Mouse (Mus musculus): ENCODE data around the gene Gpkow.
A peak's percentile ranks its signal among the peaks of the same experiment; 100 is the strongest.

Gene Gpkow

DNA sequence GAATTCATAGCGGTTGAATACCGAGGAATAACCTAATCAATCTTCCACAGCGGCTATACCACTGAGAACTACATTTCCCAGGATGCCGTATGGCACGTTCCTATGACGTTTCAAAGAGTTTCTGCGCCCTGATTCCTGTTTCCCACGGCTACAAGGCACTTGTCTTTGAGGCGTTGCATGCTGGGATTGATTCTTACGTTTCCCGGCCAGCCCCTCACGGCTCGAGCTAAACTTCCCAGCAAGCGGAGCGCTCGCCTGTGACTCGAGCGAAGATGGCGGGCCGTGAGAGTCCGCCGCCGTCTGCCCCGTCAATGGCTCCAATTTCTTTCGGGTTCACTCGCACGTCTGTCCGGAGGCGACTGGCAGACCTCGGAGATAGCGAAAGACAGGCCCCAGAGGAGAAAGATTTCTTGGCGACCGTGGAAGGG, at the start of gene Gpkow:
Gene Gpkow (plus strand): TSS at position 178 of the 428 bp plus-strand sequence.
- DNase-seq (ENCODE audit: low spot score in 2 of 2): peak; percentile 53 to 66

DNA sequence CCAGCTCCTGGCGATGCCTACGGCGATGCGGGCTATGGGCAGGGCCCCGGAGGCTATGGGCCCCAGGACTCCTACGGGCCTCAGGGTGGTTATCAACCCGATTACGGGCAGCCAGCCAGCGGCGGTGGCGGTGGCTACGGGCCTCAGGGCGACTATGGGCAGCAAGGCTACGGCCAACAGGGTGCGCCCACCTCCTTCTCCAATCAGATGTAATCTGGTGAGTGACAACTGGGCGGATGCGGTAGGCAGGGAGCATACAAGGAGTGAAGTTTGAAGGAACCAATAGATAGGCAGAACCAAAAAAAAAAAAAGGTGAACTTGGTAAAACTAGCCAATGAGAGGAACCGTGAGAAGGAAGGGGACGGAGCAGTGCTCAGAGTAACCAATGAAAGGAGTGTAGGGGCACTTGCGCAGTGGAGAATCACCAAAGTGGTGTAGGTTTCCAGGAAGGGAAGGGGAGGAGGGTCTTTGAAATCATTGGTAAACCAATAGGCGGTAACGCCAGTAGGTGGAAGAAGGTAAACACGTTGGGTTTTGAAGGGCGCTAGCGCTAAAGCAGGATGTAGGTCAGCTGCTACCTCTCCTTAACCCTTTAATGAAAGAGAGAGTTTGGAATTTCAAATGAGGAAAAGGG, 48.1 kb upstream of the Gpkow start:
- peak; percentile 64 to 71 for DNase-seq (ENCODE audit: low spot score in 2 of 2)

DNA sequence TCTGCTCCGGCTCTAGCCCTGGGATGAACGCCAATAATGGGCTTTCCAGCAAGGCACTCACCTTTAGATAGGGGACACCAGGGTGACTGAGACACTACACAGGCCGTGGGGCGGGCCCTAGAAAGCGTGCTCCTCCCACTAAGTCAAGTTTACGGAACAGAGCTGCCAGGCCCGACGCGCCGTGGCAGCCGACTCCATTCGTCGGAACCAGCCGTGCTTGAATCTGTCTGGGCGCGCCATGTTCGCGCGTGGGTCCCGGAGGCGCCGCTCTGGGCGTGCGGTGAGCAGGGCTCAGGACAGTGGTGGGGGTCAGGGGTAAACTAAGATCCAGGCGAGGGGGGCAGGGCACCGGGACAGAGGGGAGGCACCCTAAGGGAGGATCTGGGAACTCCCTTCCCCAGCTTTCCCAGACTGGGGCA, 39.7 kb upstream of the Gpkow start, which contains the start of gene Prickle3:
Gene Prickle3 (plus strand): TSS at position 40 of the 419 bp plus-strand sequence.
- peak; percentile 16 to 43 for DNase-seq (ENCODE audit: low spot score in 2 of 2)

DNA sequence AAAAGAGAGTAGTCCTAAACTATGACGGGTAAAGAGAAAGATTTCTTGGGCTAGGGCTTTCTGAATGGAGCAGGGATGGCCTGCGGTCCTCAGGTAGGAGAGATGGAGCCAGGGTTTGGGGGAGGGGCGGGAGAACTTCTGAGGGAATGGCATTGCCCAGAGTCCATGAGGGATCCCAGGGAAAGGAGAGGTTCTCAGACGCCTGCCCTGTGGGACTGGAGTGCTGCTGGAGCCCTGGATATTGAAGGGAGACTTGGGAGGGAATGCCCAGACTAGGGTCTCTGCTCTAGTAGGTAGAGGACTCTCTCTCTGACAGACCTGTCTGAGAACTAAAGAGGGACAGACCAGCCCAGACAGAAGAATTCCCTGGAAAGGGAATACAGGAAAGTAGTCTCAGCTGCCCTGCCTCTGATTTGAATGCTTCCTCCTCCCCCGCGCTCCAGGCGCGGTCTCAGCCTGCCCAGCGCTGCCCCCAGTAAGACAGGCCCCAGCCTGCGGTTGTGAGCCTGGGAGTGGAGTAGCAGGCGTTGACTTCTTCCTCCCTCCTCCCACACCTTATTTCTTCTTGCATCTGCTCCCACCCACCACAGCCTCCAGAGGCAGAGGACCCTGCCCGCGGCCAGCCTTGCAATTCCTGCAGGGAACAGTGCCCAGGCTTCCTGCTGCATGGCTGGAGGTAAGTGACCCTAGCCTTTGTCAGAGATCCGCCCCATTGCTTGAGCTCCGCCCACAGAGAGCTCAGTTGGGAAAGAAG, 38.7 kb upstream of the Gpkow start:
- DNase-seq (ENCODE audit: low spot score in 2 of 2): no peak

DNA sequence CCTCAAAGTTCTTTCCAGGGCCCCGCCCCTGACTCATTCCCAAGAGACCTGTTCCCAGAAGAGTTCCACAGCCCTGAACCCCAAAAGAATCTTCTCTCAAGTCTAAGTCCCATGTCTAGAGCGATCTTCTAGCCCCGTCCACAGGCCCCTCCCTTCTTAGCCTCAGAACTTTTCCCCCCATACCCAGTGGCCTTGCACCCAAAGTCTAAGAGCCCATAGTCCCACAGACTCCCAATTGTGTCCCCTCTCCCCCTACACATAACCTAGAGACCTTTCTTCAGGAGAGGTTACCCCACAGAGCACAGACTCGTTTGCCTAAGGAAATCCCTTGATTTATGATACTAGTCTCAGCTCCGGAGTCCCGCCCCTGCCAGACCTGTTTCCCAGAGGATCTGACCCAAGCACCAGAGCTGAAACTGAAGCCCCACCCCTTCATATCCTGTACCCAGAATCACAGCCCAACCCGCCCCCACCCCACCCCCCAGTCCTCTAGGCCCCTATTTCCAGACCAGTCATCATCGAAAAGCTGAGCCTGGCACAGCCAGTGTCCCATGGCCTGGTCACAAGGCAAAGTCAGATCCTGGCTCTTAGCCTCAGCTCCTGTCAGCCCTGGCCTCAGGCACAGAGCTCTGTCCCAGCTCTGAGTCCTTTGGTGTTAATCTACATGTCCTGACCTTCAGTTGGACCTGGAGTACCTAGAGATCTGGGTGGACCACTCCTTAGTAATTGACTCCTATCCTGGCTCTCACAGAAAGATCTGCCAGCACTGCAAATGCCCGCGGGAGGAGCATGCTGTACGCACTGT, 37.9 kb upstream of the Gpkow start:
- DNase-seq (ENCODE audit: low spot score in 2 of 2): no peak

DNA sequence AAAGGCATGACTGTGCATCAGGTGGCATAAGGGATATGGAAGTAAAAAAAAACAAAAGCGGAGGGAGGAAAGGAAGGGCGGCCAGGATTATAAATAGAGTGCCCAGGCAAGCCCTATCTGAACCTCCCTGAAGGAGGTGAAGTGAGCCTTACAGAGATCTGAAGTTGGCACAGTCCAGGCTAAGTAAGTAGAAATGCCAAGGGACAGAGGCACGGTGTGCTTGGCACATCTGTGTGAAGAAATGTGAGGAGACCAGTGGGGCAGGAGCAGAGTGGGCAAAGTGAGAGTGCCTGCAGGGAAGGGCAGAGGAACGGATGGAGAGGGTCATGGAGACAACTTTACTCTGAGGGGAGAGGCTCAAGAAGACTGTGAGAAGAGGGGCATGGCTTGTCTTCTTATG, 35.8 kb upstream of the Gpkow start:
- DNase-seq (ENCODE audit: low spot score in 2 of 2): no peak

DNA sequence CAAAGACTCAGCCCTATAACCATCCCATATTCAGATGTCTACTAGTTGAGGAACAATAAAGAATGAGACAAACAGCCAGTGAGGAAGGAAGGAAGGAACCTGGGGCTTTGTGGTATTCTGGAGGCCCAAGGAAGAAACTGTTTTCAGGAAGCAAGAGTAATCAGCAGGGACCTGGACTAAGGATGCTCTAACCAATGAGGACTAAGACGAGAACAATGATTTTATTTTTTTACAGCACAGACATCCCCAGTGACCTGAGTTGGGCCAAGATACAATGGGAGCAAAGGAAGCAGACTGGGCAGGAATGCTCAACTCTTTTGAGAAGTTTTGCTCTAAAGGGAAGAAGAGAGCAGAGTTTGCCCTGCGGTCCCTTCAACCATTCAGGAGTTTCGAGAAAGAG, 34.0 kb upstream of the Gpkow start:
- DNase-seq (ENCODE audit: low spot score in 2 of 2): no peak

DNA sequence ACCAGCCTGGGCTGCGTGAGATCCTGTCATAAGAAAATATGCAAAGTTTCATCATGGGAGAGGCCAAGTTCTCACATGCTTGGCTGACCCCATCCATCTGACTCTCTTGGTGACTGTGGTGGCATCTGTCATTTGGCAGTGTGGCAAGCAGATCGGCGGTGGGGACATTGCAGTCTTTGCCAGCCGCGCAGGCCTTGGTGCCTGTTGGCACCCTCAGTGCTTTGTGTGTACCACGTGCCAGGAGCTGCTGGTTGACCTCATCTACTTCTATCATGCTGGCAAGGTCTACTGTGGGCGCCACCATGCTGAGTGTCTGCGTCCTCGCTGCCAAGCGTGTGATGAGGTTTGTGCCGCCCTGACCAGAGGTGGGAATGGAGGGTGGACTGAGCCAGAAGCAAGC, 32.1 kb upstream of the Gpkow start:
- DNase-seq (ENCODE audit: low spot score in 2 of 2): no peak

DNA sequence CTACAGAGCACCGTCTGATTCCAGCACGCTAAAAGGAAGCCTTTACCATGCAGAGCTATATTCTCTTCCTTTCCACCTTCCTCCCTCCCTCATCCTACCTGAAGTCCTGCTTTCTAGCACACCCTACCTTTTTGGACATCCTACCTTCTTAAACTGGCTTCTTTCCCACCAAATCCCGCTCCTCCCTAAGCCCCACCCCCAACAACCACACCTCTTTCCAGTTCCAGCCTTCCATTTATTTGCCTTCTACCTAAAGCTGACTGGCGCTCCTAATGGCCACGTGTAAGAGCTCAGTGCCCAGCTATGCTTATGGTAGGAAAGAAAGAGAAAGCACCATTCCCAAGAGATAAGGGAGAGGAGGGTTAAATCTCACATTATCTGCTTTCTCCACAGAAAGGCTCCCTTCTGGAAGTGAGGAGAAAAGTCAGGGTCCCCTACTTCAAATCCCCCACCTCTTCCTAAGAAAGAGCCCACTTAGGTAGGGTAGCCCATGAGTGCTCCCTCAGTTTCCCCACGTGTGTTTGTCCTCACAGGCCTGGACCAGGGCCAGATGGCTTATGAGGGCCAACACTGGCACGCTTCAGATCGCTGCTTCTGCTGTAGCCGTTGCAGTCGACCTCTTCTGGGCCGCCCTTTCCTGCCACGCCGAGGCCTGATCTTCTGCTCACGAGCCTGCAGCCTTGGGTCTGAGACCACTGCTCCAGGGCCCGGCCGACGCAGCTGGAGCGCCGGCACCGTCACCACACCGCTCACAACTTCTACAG, 31.0 kb upstream of the Gpkow start:
- no peak for DNase-seq (ENCODE audit: low spot score in 2 of 2)

DNA sequence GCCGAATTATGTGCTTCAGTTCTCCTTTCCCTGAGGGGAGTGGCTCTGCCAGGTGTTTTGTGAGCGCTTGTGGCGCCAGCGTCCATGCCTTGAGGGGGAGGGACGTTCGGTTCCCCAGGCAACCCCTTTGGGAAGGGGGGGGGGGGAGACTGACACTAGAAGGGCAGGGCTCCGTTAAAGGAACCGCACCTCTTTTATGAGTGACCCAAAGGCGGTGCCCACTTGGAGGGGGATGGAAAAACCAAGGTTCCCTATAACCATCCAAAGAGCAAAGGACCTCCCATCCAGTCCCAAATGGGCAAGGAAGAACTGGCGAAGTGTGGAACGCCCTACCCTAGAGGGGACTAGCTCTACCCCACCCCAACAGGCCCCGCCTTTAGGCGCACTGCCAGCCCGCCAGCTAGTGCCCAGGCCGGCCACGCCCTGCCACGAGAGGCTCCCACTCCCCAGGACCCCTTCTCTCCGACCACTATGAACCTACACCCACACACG, 26.5 kb upstream of the Gpkow start:
- DNase-seq (ENCODE audit: low spot score in 2 of 2): peak; percentile 37 to 54

DNA sequence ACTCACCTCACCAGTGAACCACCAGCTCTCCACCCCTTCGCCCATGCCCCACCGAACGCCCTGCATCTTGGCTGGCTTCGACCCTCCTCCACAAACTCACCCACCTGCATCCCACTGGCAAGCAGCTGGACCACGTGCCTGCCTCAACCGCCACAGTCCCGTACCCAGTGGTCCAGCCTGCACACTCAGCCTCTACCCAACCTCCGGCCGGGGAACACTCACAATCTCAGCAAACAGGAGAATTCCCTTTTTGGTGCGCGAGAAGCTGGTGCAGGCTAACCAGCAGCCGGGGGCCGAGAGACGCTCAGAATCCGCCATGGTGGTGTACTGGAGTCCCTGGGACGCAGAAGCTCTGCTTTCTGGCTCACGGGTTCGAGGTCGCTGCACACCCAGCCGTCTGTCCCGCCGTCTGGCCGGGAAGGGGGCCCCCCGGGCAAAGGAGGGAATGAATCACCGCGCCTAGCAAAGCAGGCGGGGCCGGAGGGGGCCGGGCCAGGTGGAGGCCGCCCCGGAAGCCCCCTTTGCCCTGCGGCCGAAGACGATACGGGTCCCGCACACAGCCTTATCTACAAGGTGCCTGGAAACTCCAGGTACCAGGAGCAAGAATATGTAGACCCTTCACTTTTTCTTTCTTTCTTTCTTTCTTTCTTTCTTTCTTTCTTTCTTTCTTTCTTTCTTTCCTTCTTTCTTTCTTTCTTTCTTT, 25.9 kb upstream of the Gpkow start, which contains the start of gene Plp2:
Gene Plp2 (minus strand): TSS at position 470 of the 703 bp plus-strand sequence.
- peak in 1 of 2 experiments; percentile 27 for DNase-seq (ENCODE audit: low spot score in 2 of 2)

DNA sequence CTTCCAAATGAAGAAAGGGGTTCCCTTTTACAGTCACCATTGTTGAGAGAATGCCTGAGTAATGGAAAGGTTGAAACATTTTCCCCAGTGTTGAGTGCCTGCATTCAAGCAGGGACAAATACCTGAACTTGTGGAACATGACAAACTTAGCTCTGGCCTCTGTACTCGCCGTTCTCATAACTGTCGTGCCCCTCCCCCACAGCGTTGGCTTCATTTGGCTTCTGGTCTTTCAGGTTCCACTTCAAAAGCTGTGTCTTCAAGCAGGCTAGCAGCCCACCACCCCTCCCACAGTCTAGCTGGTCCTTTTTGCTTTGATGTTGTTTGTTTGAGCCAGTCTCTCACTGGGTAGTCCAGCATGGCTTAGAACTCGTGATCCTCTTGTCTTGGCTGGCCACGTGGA, 24.2 kb upstream of the Gpkow start:
- DNase-seq (ENCODE audit: low spot score in 2 of 2): no peak

DNA sequence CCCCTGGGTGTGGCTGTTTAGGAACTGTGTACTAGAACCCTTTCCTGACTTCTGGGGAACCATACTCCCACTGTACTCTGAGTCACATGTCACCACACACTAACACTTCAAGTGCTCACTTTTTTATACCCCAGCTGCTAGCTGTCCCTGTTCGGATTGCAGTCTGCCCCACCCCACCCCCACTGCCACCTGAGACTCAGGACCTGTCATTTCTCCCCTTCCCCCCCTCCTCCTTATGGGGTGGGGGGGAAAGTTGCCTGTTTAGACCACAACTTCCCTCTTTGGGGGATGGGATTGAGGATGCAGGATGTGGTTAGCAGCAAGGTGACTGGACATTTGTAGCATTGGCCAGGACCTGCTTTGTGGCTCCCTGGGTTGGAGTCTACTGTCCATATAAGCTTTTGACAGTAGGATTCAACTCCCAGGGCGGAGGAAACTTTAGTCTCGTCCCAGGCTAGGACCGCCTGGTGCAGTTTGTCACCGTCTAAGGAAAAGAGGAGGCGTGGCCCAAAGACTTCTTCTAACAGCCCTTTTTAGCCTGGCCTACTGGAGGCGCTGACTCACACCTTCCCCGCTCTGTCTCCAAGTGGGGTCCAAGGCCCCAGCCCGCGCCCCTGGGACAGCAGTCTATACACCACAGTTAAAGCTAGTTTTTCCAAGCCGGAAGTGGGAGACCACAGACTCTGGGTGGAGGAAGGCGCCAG, 23.2 kb upstream of the Gpkow start:
- DNase-seq (ENCODE audit: low spot score in 2 of 2): no peak

DNA sequence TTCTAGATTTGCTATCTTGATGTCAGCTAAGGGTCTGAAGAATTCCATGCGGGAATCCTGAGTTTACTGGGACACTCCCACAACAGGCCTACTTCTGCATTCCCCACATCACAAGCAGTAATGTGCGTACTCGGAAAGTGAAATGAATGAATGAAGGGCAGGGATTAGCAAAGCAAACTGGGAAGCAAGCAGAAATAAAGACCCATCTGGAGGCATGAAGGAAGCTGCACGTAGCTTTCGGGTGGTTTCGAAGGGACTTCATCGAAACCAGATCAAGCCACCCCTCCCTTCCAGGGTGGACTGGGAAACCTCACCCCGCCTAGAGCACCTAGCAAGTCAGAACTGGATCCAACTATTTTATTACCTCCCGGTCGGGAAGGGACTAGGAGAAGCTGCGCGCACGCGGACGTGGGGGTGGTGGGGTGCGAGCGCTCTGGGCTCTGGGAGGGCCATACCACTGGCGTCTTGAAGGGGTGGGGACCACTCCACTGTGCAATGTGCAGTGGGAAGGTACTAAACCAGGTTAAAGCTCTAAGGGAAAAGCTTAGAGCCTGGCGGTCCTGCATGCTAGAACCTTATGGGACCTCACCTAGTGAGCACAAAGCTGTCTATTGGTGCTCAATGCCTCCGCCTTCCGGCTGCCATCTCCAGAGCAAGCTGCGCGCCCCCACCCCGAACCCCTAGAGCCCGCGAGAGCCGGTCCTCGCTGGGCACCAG, 22.5 kb upstream of the Gpkow start:
- no peak for DNase-seq (ENCODE audit: low spot score in 2 of 2)

DNA sequence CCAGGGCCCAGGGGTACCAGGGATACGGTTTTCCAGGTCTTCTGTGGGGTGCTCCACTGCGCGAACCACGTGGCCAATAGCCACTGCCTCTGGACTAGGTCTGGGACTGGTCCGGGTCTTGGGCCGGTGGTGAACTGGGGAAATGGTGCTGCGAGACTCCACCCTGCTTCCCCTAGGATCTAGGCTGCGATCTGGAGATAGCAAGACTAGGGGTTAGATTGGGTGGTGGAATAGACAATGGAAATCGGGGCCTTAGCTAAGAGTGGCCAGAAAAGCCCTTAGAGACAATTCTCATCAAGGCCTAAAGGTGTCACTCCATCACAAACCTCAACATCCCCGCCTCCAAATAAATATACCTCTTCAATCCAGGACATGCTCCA, 21.9 kb upstream of the Gpkow start:
- no peak for DNase-seq (ENCODE audit: low spot score in 2 of 2)

DNA sequence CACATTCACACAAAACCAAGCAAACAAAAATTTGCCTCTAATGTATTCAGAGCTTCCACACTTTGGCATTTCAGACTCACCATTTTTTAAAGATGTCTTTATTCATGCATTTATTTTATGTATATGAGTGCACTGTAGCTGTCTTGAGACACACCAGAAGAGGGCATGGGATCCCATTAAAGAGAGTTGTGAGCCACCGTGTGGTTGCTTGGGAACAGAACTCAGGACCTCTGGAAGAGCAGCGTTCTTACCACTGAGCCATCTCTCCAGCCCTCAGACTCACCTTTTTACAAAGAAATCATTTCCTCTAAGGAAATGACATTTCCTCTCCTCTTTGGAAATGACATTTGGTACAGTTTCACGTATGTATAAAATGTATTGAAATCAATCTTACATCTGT, 17.9 kb upstream of the Gpkow start:
- no peak for DNase-seq (ENCODE audit: low spot score in 2 of 2)

DNA sequence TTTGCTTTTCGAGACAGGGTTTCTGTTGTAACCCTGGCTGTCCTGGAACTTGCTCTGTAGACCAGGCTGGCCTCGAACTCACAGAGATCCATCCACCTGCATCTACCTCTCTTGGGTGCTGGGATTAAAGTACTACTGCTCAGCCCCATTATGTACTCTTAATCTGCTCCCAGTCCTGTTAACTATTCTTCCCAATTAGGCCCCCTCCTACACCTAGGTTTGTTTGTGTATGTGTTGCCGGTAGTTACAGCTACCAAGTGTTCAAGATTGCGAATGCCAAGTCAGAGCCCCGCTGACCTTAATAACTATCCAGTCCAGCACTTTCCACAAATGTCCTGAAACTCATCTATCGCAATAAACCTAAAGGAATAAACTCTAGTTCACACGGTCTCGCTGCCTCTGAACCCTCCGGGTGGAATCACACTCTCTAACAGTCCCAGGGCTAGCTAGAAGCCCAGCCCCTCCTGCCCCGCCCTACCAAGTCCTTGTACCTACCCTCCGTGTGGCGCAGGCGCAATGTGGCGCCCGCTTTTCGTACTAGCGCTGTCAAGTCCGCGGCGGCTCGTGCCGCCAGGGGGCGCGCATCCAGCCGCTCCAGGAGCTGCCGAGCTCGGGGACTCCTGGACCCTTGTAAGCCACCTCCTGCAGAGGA, 17.4 kb upstream of the Gpkow start:
- peak; percentile 75 to 83 for DNase-seq (ENCODE audit: low spot score in 2 of 2)

DNA sequence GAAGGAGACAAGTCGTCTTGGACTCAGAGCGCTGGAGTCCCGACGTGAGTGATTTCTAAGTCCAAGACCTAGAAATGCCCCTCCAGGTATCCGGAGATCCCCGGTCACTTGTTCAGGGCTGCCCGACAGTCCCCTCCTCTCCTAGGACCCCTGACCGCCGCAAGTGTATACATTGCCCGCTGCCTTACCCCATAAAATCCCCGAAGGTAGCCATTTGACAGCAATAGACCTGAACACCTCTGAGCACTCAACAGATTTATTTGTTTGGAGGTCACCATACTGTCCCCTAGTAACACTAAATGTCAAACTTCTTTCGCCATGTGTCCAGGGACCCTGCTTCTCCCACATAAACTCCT, 16.9 kb upstream of the Gpkow start:
- no peak for DNase-seq (ENCODE audit: low spot score in 2 of 2)

DNA sequence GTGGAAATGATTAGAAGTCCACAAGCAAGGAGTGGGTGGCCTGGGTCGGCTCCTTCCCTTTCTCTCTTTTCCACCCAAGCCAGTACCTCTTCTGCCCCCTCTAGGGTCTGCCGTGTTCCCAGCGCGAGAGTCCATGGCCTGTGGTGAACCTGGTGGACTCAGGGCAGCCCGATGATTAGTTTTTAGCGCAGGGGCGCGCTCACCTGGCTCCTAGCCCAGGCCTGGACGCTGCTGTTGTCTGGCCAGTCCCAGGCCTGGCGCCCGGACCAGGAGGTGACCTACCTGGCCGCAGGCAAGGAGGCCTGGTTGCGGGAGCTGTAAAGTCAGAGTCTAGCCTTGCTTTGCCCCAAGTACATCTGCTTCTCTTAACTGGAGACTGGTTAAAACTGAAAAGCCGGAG, 16.1 kb upstream of the Gpkow start, which contains the start of gene Magix:
Gene Magix (minus strand): TSS at position 388 of the 400 bp plus-strand sequence.
- DNase-seq (ENCODE audit: low spot score in 2 of 2): no peak
